16 mouse cellular contexts compared by ENCODE assay signal in the genomic region with DNA sequence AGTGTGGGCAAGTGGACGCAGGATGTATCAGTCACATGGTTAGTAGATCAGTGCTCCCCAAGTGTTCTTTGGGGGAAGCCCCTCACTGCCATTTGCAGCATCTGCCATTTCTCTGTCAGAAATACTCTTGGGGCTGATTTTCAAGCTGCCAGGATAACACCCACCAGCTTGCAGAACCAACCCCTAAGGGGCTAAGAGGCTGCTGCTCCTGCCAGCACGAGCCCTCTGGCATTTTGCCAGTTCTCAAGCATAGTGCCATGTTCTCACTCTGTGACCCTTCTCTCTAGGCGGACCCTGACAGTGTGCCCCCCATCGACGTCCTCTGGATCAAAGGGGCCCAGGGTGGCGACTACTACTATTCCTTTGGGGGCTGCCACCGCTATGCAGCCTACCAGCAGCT. TPM values are rescaled to one million over a fixed set of nuclear protein-coding genes. Genes with fewer than 3 reads are reported as not detected.
"Had no signal": no experiment of that assay in that cellular context is flagged by ENCODE, and none has a peak within 500 bp of the region (broad histone marks: within the 10 kb centered on the region; RNA-seq: fewer than 3 reads in every experiment).

No protein-coding gene starts in this region.

- H3K9ac ChIP-seq: limb, embryonic 12.5 days; liver, embryonic 13.5 days; liver, postnatal 0 days; lung, embryonic 15.5 days; midbrain, embryonic 13.5 days; neural tube, embryonic 13.5 days had no signal

- ATAC-seq: liver, postnatal 0 days; midbrain, embryonic 13.5 days had no signal

- H3K4me2 ChIP-seq: limb, embryonic 12.5 days; liver, embryonic 13.5 days; lung, embryonic 15.5 days; midbrain, embryonic 13.5 days; neural tube, embryonic 13.5 days had no signal

- H3K27me3 ChIP-seq: neural tube, embryonic 13.5 days had no signal

- H3K27ac ChIP-seq: layer of hippocampus, adult 2 months; limb, embryonic 12.5 days; liver, embryonic 13.5 days; lung, embryonic 15.5 days; macrophage; midbrain, embryonic 13.5 days; neural tube, embryonic 13.5 days had no signal

- H3K9me3 ChIP-seq: limb, embryonic 12.5 days; liver, embryonic 13.5 days; lung, embryonic 15.5 days; midbrain, embryonic 13.5 days; neural tube, embryonic 13.5 days had no signal

- DNase-seq: kidney, postnatal 10 days; kidney, postnatal 4 days; liver; liver, embryonic 13.5 days; liver, postnatal 0 days; lung, postnatal 14 days; retina, postnatal 1 day; thymus, adult 18-20 months; thymus, postnatal 14 days had no signal

- H3K4me3 ChIP-seq: layer of hippocampus, adult 2 months; limb, embryonic 12.5 days; liver, embryonic 13.5 days; lung, embryonic 15.5 days; midbrain, embryonic 13.5 days; neural tube, embryonic 13.5 days had no signal

- H3K36me3 ChIP-seq: limb, embryonic 12.5 days; lung, embryonic 15.5 days; midbrain, embryonic 13.5 days had no signal

RNA-seq across cellular contexts. Expression of a gene that starts 27.4 kb away (rescaled TPM):
- polyA plus RNA-seq: kidney, embryonic 14.5 days; limb, embryonic 12.5 days; liver, embryonic 13.5 days; liver, postnatal 0 days; lung, embryonic 15.5 days; macrophage had no signal

RNA-seq across cellular contexts. Expression of a gene that starts 34.7 kb away (rescaled TPM):
- polyA plus RNA-seq: macrophage had no signal
